Mouse (Mus musculus) MEL (cell line): ENCODE results near the gene Erbb4. TPM values are rescaled to one million over a fixed set of nuclear protein-coding genes. Genes with fewer than 3 reads are reported as not detected.

Experiments used
- DNase-seq: peaks from one replicate; pipeline ENCODE4 v3.0.0; 2011; ENCODE audit warnings: low read depth, low spot score
- H3K27ac ChIP-seq: 2 replicates; pipeline ENCODE4 v1.5.1; 2012; ENCODE audit warnings: low read depth, mild to moderate bottlenecking, control low read depth, low read length, moderate library complexity; ENCODE audit not compliant: control insufficient read depth
- H3K27me3 ChIP-seq, 2 experiments: fragments of 150-350 bp in 1 of 2; sonication (generic) in 1 of 2; 2 replicates each; pipeline ENCODE4 v1.6.1; 2012; ENCODE audit warnings: low read length in 2 of 2, mild to moderate bottlenecking in 2 of 2, improper control_type of control experiment in 1 of 2, moderate library complexity in 1 of 2; ENCODE audit not compliant: insufficient read depth in 2 of 2, control insufficient read depth in 1 of 2
- H3K36me3 ChIP-seq, 2 experiments: 2 replicates each; pipeline ENCODE4 v1.6.1; 2012 to 2014; ENCODE audit warnings: low read length in 2 of 2, improper control_type of control experiment in 1 of 2, inconsistent platforms in 1 of 2, mild to moderate bottlenecking in 1 of 2; ENCODE audit not compliant: insufficient read depth in 2 of 2, control insufficient read depth in 1 of 2
- H3K4me1 ChIP-seq, 2 experiments: fragments of 150-350 bp in 1 of 2; sonication (generic) in 1 of 2; 2 replicates each; pipeline ENCODE4 v1.6.1; 2012; ENCODE audit warnings: low read length in 2 of 2, improper control_type of control experiment in 1 of 2, mild to moderate bottlenecking in 1 of 2; ENCODE audit not compliant: insufficient read depth in 2 of 2, control insufficient read depth in 1 of 2
- H3K4me3 ChIP-seq, 2 experiments: fragments of 150-350 bp in 1 of 2; sonication (generic) in 1 of 2; 2 replicates each; pipeline ENCODE4 v1.5.1; 2012; ENCODE audit warnings: low read depth in 2 of 2, low read length in 2 of 2, mild to moderate bottlenecking in 2 of 2, moderate library complexity in 2 of 2, control low read depth in 1 of 2, improper control_type of control experiment in 1 of 2; ENCODE audit not compliant: control insufficient read depth in 1 of 2, insufficient read depth in 1 of 2
- H3K79me2 ChIP-seq: 2 replicates; pipeline ENCODE4 v1.6.1; 2012; ENCODE audit warnings: mild to moderate bottlenecking, low read length, moderate library complexity; ENCODE audit not compliant: control insufficient read depth, poor library complexity, insufficient read depth
- H3K9ac ChIP-seq: 2 replicates; pipeline ENCODE4 v1.6.1; 2012; ENCODE audit warnings: low read depth, mild to moderate bottlenecking, control low read depth, low read length, moderate library complexity; ENCODE audit not compliant: control insufficient read depth, poor library complexity, severe bottlenecking
- H3K9me3 ChIP-seq: fragments of 150-350 bp; sonication (generic); replicated peaks from 2 replicates; pipeline ENCODE4 v1.6.1; 2012; ENCODE audit warnings: mild to moderate bottlenecking, low read length, improper control_type of control experiment, moderate library complexity; ENCODE audit not compliant: insufficient read depth
- BHLHE40 ChIP-seq: IDR thresholded peaks from 2 replicates; pipeline ENCODE4 v1.6.1; 2012; ENCODE audit warnings: low read depth, mild to moderate bottlenecking, inconsistent platforms, low read length, improper control_type of control experiment, borderline replicate concordance
- CHD1 ChIP-seq: IDR thresholded peaks from 2 replicates; pipeline ENCODE4 v1.6.1; 2012; ENCODE audit warnings: low read depth, mild to moderate bottlenecking, inconsistent platforms, low read length, improper control_type of control experiment
- CTCF ChIP-seq, 3 experiments: IDR thresholded peaks in 2 of 3; conservative IDR thresholded peaks in 1 of 3; 2 replicates each; pipeline ENCODE4 v1.5.1; 2011 to 2012; ENCODE audit warnings: low read length in 3 of 3, low read depth in 2 of 3, mild to moderate bottlenecking in 2 of 3, improper control_type of control experiment in 1 of 3, inconsistent platforms in 1 of 3, mixed read lengths in 1 of 3, moderate library complexity in 1 of 3; ENCODE audit not compliant: control insufficient read depth in 1 of 3, insufficient read depth in 1 of 3, poor library complexity in 1 of 3, severe bottlenecking in 1 of 3
- E2F4 ChIP-seq: IDR thresholded peaks from 2 replicates; pipeline ENCODE4 v1.6.1; 2011; ENCODE audit warnings: low read depth, low read length, improper control_type of control experiment, borderline replicate concordance
- ELF1 ChIP-seq: IDR thresholded peaks from 2 replicates; pipeline ENCODE4 v1.6.1; 2014; ENCODE audit warnings: low read depth, mild to moderate bottlenecking, inconsistent platforms, low read length, improper control_type of control experiment, moderate library complexity
- EP300 ChIP-seq, 2 experiments: IDR thresholded peaks; 2 replicates each; pipeline ENCODE4 v1.6.1; 2011; ENCODE audit warnings: improper control_type of control experiment in 2 of 2, low read length in 2 of 2, low read depth in 1 of 2, mild to moderate bottlenecking in 1 of 2
- GATA1 ChIP-seq: IDR thresholded peaks from 2 replicates; pipeline ENCODE4 v1.6.1; 2011; ENCODE audit warnings: low read depth, low read length, improper control_type of control experiment
- HCFC1 ChIP-seq: IDR thresholded peaks from 2 replicates; pipeline ENCODE4 v1.6.1; 2012; ENCODE audit warnings: low read depth, mild to moderate bottlenecking, inconsistent platforms, low read length, improper control_type of control experiment, moderate library complexity
- JUND ChIP-seq: IDR thresholded peaks from 2 replicates; pipeline ENCODE4 v1.6.1; 2011; ENCODE audit warnings: low read depth, mild to moderate bottlenecking, improper control_type of control experiment, low read length
- KAT2A ChIP-seq: conservative IDR thresholded peaks from 2 replicates; pipeline ENCODE4 v1.6.1; 2012; ENCODE audit warnings: low read depth, low read length, improper control_type of control experiment, inconsistent platforms
- MAFK ChIP-seq: IDR thresholded peaks from 2 replicates; pipeline ENCODE4 v1.6.1; 2011; ENCODE audit warnings: low read depth, mild to moderate bottlenecking, low read length, improper control_type of control experiment, borderline replicate concordance
- MAZ ChIP-seq: IDR thresholded peaks from 2 replicates; pipeline ENCODE4 v1.6.1; 2012; ENCODE audit warnings: low read depth, mild to moderate bottlenecking, inconsistent platforms, low read length, improper control_type of control experiment
- MEF2A ChIP-seq: IDR thresholded peaks from 2 replicates; pipeline ENCODE4 v1.6.1; 2014; ENCODE audit warnings: low read depth, mild to moderate bottlenecking, inconsistent platforms, low read length, improper control_type of control experiment; ENCODE audit not compliant: poor library complexity, insufficient replicate concordance, severe bottlenecking; ENCODE audit errors: extremely low read depth
- NELFE ChIP-seq: IDR thresholded peaks from 2 replicates; pipeline ENCODE4 v1.6.1; 2011; ENCODE audit warnings: low read depth, low read length, improper control_type of control experiment
- NRF1 ChIP-seq: IDR thresholded peaks from 2 replicates; pipeline ENCODE4 v1.6.1; 2014; ENCODE audit warnings: low read depth, mild to moderate bottlenecking, inconsistent platforms, low read length, improper control_type of control experiment, moderate library complexity; ENCODE audit not compliant: poor library complexity, insufficient read depth, severe bottlenecking
- POLR2A ChIP-seq, 2 experiments: IDR thresholded peaks; 2 replicates each; pipeline ENCODE4 v1.6.1; 2011 to 2012; ENCODE audit warnings: low read length in 2 of 2, mild to moderate bottlenecking in 2 of 2, control low read depth in 1 of 2, improper control_type of control experiment in 1 of 2, low read depth in 1 of 2, moderate library complexity in 1 of 2; ENCODE audit not compliant: control insufficient read depth in 1 of 2, insufficient read depth in 1 of 2, poor library complexity in 1 of 2
- POLR2AphosphoS2 ChIP-seq: IDR thresholded peaks from 2 replicates; pipeline ENCODE4 v1.6.1; 2011; ENCODE audit warnings: low read length, improper control_type of control experiment
- RAD21 ChIP-seq: IDR thresholded peaks from 2 replicates; pipeline ENCODE4 v1.6.1; 2011; ENCODE audit warnings: mild to moderate bottlenecking, low read depth, low read length, improper control_type of control experiment
- RCOR1 ChIP-seq: IDR thresholded peaks from 2 replicates; pipeline ENCODE4 v1.6.1; 2012; ENCODE audit warnings: low read depth, mild to moderate bottlenecking, inconsistent platforms, low read length, improper control_type of control experiment
- UBTF ChIP-seq: IDR thresholded peaks from 2 replicates; pipeline ENCODE4 v1.6.1; 2012; ENCODE audit warnings: low read depth, mild to moderate bottlenecking, inconsistent platforms, low read length, improper control_type of control experiment, moderate library complexity, borderline replicate concordance; ENCODE audit not compliant: insufficient read depth
- USF2 ChIP-seq, 2 experiments: IDR thresholded peaks; 2 replicates each; pipeline ENCODE4 v1.6.1; 2011 to 2012; ENCODE audit warnings: improper control_type of control experiment in 2 of 2, low read length in 2 of 2, borderline replicate concordance in 1 of 2, inconsistent platforms in 1 of 2, low read depth in 1 of 2, mild to moderate bottlenecking in 1 of 2; ENCODE audit not compliant: insufficient read depth in 1 of 2
- ZC3H11A ChIP-seq: IDR thresholded peaks from 2 replicates; pipeline ENCODE4 v1.6.1; 2012; ENCODE audit warnings: low read depth, mild to moderate bottlenecking, inconsistent platforms, low read length, improper control_type of control experiment
- ZKSCAN1 ChIP-seq: IDR thresholded peaks from 2 replicates; pipeline ENCODE4 v1.6.1; 2012; ENCODE audit warnings: low read depth, mild to moderate bottlenecking, inconsistent platforms, low read length, improper control_type of control experiment, moderate library complexity
- polyA plus RNA-seq, 2 experiments: library from polyadenylated mRNA; stranded (reverse) in 1 of 2; unstranded in 1 of 2; fragments of >175 nt in 1 of 2; fragments of >200 nt in 1 of 2; gene quantifications; 2 replicates each; pipeline versions ENCODE4 v1.2.1 to v1.2.4; 2012; ENCODE audit warnings: low replicate concordance in 2 of 2, low read depth in 1 of 2; ENCODE audit not compliant: insufficient read length in 2 of 2, insufficient read depth in 1 of 2, missing spikeins in 1 of 2
- total RNA-seq: library from RNA; depleted of rRNA; stranded (reverse); fragments of 300-350 nt; gene quantifications from 2 replicates; pipeline ENCODE4 v1.2.3, GENCODE M21; 2012

The Erbb4 gene
- total and polyA plus RNA-seq, 3 experiments = not detected

GRCm38 (mm10) chr1:69085753-69086152, 22.1 kb downstream of the Erbb4 start:
- no peak overlapping the region for H3K4me3 ChIP-seq
- no peaks in the 10 kb centered on the region for H3K4me1 ChIP-seq
- H3K9ac ChIP-seq = no peak overlapping the region
- TF ChIP-seq RAD21 (no peak), UBTF (no peak), POLR2A (IDR thresholded peaks at IDR 0.05; ENCODE audit: control insufficient read depth in 1 of 2, insufficient read depth in 1 of 2, low read depth in 1 of 2, low read length in 2 of 2, poor library complexity in 1 of 2) (no peak), KAT2A (no peak), CHD1 (no peak), EP300 (IDR thresholded peaks at IDR 0.05; ENCODE audit: low read depth in 1 of 2, low read length in 2 of 2) (no peak), NRF1 (no peak), ZKSCAN1 (no peak), POLR2AphosphoS2 (no peak), ELF1 (no peak), USF2 (IDR thresholded peaks at IDR 0.05; ENCODE audit: borderline replicate concordance in 1 of 2, insufficient read depth in 1 of 2, low read depth in 1 of 2, low read length in 2 of 2) (no peak)
- H3K36me3 ChIP-seq = no peaks in the 10 kb centered on the region
- H3K79me2 ChIP-seq = no peaks in the 10 kb centered on the region
- no peak overlapping the region for H3K27ac ChIP-seq
- no peak for DNase-seq
- H3K27me3 ChIP-seq = no peaks in the 10 kb centered on the region
- H3K9me3 ChIP-seq = no peaks in the 10 kb centered on the region

GRCm38 (mm10) chr1:69048918-69049317, 58.9 kb downstream of the Erbb4 start:
- Histone ChIP-seq H3K4me3 (no peak overlapping the region), H3K27me3 (no peaks in the 10 kb centered on the region), H3K36me3 (no peaks in the 10 kb centered on the region), H3K9me3 (no peaks in the 10 kb centered on the region), H3K27ac (no peak overlapping the region), H3K9ac (no peak overlapping the region), H3K4me1 (no peaks in the 10 kb centered on the region), H3K79me2 (no peaks in the 10 kb centered on the region)
- TF ChIP-seq JUND = no peak
- TF ChIP-seq USF2 (IDR thresholded peaks at IDR 0.05; ENCODE audit: borderline replicate concordance in 1 of 2, insufficient read depth in 1 of 2, low read depth in 1 of 2, low read length in 2 of 2) = no peak
- no peak for TF ChIP-seq NELFE
- TF ChIP-seq RCOR1 = no peak
- no peak for TF ChIP-seq MAFK
- TF ChIP-seq KAT2A = no peak
- no peak for TF ChIP-seq MAZ
- TF ChIP-seq ZC3H11A = no peak
- TF ChIP-seq UBTF = no peak
- TF ChIP-seq CHD1 = no peak
- no peak for TF ChIP-seq BHLHE40
- no peak for TF ChIP-seq E2F4
- no peak for TF ChIP-seq CTCF (IDR thresholded peaks at IDR 0.05 in 2 of 3, conservative IDR thresholded peaks at IDR 0.05 in 1 of 3; ENCODE audit: control insufficient read depth in 1 of 3, insufficient read depth in 1 of 3, low read depth in 2 of 3, low read length in 3 of 3, poor library complexity in 1 of 3, severe bottlenecking in 1 of 3)
- TF ChIP-seq MEF2A = no peak
- no peak for TF ChIP-seq HCFC1
- TF ChIP-seq ZKSCAN1 = no peak
- TF ChIP-seq GATA1 = no peak
- no peak for TF ChIP-seq POLR2A (IDR thresholded peaks at IDR 0.05; ENCODE audit: control insufficient read depth in 1 of 2, insufficient read depth in 1 of 2, low read depth in 1 of 2, low read length in 2 of 2, poor library complexity in 1 of 2)
- DNase-seq = no peak
